Mouse (Mus musculus) layer of hippocampus, postnatal 25 days (tissue): ENCODE results near the gene Kcnj6. TPM values are rescaled to one million over a fixed set of nuclear protein-coding genes. Genes with fewer than 3 reads are reported as not detected.

Experiments
- DNase-seq, 2 experiments: peaks; one replicate each; pipeline ENCODE4 v3.0.0; 2022; ENCODE audit warnings: mixed read lengths in 2 of 2, low spot score in 1 of 2; ENCODE audit errors: extremely low spot score in 1 of 2
- microRNA-seq, 2 experiments: library from miRNA; unstranded; fragments of <30 nt; microRNA quantifications; one replicate each; pipeline ENCODE4 v1.2.0; 2021
- total RNA-seq, 2 experiments: library from RNA; stranded (reverse); gene quantifications; 2 replicates each; pipeline ENCODE4 v1.2.3; 2021

The Kcnj6 gene
- total RNA-seq, 2 experiments from 2014 or later, result 99.2 to 128 TPM

GRCm38 (mm10) chr16:94724061-94724596 is 273.4 kb downstream of the Kcnj6 start:
- peak; percentile 67 to 74 for DNase-seq

DNA sequence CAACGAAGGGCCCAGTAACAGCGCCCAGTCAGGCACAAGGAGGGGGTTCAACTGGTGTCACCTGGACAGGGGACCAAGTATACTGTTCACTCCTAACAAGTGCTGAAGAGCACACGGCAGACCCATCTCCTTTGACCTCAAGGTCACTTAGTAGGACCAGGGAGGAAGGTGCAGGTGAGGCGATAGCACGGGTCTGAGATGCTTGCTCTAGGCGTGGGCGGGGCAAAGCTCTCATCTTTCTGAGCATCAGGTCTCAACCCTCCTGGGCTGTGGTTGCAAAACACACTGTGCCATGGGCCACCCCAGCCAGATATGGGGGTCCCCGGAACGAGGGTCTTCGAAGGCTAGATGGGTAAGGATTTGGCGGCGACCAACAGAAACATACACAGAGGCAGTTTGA is 274.6 kb downstream of the Kcnj6 start:
- no peak for DNase-seq

DNA sequence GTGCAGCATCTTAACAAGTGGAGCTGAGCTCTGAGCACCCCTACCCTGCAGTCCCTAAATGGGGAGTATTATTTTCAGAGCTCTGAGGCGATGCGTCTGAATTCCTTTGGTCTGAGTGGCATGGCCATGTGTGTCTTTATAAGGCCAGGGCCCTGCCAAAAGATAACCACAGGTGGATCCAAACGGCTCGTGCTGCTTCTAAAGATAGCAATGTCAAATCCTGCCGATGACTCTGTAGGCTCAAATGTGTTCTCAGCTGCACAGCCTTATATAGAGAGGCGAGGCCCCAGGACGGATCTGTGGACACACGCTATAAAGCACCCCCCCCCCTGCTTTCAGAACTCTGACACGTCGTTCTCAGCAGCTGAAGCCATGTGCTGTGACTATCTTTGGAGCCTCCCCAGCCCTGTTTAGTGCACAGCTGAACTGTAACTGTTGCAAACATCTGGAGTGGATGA is 275.9 kb downstream of the Kcnj6 start:
- DNase-seq, result no peak

DNA sequence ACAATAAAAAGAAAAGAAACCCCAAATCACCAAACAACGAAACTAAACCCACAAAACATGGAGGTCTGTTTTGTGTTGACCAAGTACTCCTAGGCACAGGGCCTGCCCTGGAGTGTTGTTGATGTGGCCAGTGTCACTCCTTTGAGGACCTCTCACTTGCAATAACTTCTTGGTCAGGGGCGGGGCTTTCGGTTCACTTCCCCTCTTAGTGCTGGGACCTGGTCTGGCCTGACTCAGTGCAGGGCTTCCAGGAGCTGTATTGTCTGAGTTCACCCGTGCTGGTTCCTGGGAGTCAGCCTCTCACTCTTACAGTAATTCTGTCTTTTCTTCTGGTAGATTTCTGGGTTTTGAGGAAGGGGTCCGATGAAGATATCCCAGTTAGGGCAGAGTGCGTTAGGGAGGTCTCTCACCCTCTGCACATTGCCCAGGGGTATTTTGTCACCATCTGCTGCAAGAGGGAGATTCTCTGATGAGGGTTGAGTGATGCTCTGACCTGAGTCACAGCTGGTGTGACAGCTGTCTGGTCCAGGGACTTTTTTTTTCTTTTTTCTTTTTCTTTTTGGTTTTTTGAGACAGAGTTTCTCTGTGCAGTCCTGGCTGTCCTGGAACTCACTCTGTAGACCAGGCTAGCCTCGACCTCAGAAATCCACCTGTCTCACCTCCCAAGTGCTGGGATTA is 276.9 kb downstream of the Kcnj6 start:
- DNase-seq, result no peak

- no peak for DNase-seq
Measured at GRCm38 (mm10) chr16:94719488-94719887, 278.0 kb downstream of the Kcnj6 start.

GRCm38 (mm10) chr16:94718919-94719318 is 278.6 kb downstream of the Kcnj6 start:
- DNase-seq, result no peak

DNA sequence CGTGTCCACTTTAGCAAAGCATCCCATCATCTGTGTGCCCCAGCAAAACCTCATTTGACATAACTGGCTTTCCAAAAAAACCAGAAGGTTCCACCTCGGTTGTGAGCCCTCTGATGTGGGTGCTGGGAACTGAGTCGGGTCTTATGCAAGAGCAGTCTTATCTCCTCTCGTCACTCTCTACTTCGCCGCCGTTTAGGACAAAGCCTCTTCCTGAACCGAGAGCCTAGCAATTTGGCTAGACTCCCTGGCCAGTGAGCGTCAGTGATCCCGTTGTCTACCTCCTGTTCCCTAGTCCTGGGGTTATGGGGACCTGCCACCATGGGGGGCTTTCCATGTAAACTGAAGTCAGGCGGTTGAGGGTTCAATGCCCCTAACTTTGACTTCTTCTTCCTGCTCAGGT is 280.4 kb downstream of the Kcnj6 start:
- no peak for DNase-seq

DNA sequence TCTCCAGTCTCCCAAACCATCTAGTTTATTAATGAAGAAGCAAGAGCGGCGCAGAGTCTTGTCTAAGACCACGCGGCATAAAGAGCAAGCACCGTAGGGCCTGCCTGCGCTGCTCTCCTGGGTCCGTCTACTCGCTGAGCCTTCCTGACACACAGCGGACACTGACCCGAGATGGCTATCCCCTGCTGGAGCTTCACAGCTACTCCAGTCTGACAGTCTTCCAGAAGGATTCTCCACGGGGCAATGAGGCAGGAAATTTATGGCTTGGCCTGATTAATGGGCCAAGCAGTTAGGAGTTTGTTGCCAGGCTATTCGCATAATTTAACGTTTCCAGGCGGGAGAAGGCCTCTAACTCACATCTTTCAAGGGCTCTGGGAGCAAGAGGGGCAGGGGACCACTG is 283.0 kb downstream of the Kcnj6 start:
- DNase-seq, result no peak

- peak; percentile 86 to 87 for DNase-seq
Measured at GRCm38 (mm10) chr16:94713480-94714094, 283.9 kb downstream of the Kcnj6 start.

DNA sequence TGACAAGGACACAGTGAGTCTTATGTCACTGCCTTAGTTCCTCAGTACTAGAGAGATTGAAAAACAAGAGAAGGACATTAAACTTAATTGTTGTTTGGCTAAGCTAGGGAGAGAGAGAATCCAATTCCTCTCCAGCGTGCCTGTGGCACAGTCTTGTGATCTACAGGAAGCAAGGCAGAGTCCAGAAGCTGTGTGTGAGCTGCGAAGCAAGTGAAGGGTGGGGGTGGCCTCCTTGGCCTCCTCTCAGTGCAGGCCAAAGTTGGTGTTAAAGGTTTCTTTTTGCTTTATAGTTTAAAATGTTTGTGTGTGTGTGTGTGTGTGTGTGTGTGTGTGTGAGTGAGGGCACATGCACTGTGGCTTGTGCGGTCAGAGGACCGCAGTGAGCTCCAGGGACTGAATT is 295.5 kb downstream of the Kcnj6 start:
- no peak for DNase-seq

DNA sequence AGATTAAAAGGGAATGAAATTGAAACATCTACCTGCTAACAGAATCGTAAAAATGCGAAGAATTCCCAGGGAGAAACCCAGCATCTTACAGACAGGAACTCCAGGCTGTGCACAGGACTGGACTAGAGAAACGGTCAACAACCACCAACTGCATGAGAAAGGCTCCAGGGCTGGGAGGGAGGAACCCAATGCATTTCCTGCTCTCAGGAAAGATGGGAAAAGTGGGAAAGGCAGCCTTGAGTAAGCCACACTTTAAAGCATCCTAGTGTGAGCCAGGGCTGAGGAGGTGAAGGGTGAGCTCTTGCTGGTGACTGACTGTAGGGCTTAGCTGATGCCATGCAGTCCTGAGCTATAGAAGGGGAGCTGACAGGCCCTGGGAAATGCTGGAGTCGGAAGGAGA is 296.4 kb downstream of the Kcnj6 start:
- DNase-seq, result no peak

Small RNA genes within 50 kb of the gene (microRNA-seq; reads per million reads assigned to microRNA genes)
- gene Gm22745, result 0 reads per million in 2 experiments
